Mouse (Mus musculus): ENCODE measurements around the gene Tma7. TPM values are rescaled to one million over a fixed set of nuclear protein-coding genes. Genes with fewer than 3 reads are reported as not detected.

The Tma7 gene
- total RNA-seq, 2 experiments from 2014 or later: 311 to 321 TPM

Other genes with a start within 250 kb of the Tma7 start
- 10 to 100 TPM; 21.4 to 21.5 TPM for gene Slc26a6, start 229.3 kb downstream of the Tma7 start, total RNA-seq (2021)
- gene Tmem89, start 168.0 kb downstream of the Tma7 start, total RNA-seq (2021): under 1 TPM in 1 of 2 experiments, not detected in 1; 0.85 TPM
- gene Uqcrc1, start 146.0 kb downstream of the Tma7 start, total RNA-seq (2021): 100 to 1,000 TPM; 353 to 403 TPM
- gene Col7a1, start 129.0 kb downstream of the Tma7 start, total RNA-seq (2021): 1 to 10 TPM; 2.0 to 3.0 TPM
- not detected for gene Ucn2, start 96.6 kb downstream of the Tma7 start, total RNA-seq (2021)
- 10 to 100 TPM in 1 of 2 experiments, 1 to 10 TPM in 1; 10.0 to 10.9 TPM for gene Pfkfb4, start 90.8 kb downstream of the Tma7 start, total RNA-seq (2021)
- 10 to 100 TPM; 49.3 to 52.1 TPM for gene Shisa5, start 44.0 kb downstream of the Tma7 start, total RNA-seq (2021)
- gene Trex1, start 22.9 kb downstream of the Tma7 start, total RNA-seq (2021): 10 to 100 TPM; 13.1 to 14.2 TPM
- 10 to 100 TPM; 21.7 to 25.7 TPM for gene Atrip, start 8.5 kb downstream of the Tma7 start, total RNA-seq (2021)
- 1 to 10 TPM; 8.1 to 8.4 TPM for gene Ccdc51, start 94 bp downstream of the Tma7 start, total RNA-seq (2021)
- 10 to 100 TPM; 83.2 to 98.9 TPM for gene Plxnb1, start 12.8 kb upstream of the Tma7 start, total RNA-seq (2021)
- not detected for gene Fbxw21, start 79.5 kb upstream of the Tma7 start, total RNA-seq (2021)
- not detected for gene Fbxw13, start 113.4 kb upstream of the Tma7 start, total RNA-seq (2021)
- not detected for gene Fbxw20, start 152.2 kb upstream of the Tma7 start, total RNA-seq (2021)
- not detected for gene Fbxw14, start 205.1 kb upstream of the Tma7 start, total RNA-seq (2021)